Comparison of ENCODE assay signal across 8 mouse cellular contexts in the genomic region with DNA sequence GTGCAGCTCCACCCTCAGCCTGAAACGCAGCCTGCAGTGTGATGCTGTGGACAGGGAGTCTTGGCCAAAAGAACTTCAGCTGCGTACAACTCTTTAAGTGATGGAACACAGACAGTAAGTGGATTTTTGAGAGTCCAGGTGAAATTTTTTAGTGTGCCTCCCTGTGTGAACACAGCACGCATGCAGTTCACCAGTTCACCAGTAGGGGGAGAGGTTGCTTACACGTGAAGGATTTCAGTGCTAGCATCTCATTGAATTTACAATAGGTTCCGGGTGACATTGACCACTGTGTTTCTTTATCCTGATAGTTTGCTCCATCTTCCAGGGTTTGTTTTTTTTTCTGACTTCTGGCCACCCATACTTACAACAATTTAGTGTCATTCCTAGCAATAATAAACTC. TPM values are rescaled to one million over a fixed set of nuclear protein-coding genes. Genes with fewer than 3 reads are reported as not detected.
DNase-seq lines count a peak whose midpoint lies in the region; ATAC-seq and TF ChIP-seq lines count a peak whose summit lies in the region.

No protein-coding gene starts in this region.

- no peaks in the 10 kb centered on the region for H3K36me3 ChIP-seq in heart, embryonic 12.5 days
- peaks cover 30% of the 10 kb centered on the region for H3K36me3 ChIP-seq in ES-E14 (ENCODE audit: control insufficient read depth, insufficient read depth, low read length, poor library complexity, severe bottlenecking)
- H3K36me3 ChIP-seq in midbrain, embryonic 15.5 days (replicated peaks) = no peaks in the 10 kb centered on the region
- no peaks in the 10 kb centered on the region for H3K36me3 ChIP-seq in splenic B cell, adult 2 months (ENCODE audit: control insufficient read depth, insufficient read depth, low read length, poor library complexity, severe bottlenecking)

- H3K27me3 ChIP-seq in heart, embryonic 12.5 days (replicated peaks) = no peaks in the 10 kb centered on the region
- H3K27me3 ChIP-seq in midbrain, embryonic 15.5 days (replicated peaks) = no peaks in the 10 kb centered on the region
- no peaks in the 10 kb centered on the region for H3K27me3 ChIP-seq in splenic B cell, adult 2 months (ENCODE audit: control insufficient read depth, insufficient read depth, low read length, poor library complexity, severe bottlenecking)

- H3K4me1 ChIP-seq in heart, embryonic 12.5 days (replicated peaks) = no peaks in the 10 kb centered on the region
- H3K4me1 ChIP-seq in ES-E14 (ENCODE audit: control insufficient read depth in 2 of 2, insufficient read depth in 2 of 2, low read length in 2 of 2, poor library complexity in 1 of 2) = peaks cover 2 to 3% of the 10 kb centered on the region in 2 experiments; a peak in 2 of 4 replicates
- H3K4me1 ChIP-seq in midbrain, embryonic 15.5 days = no peaks in the 10 kb centered on the region

- no peak overlapping the region for H3K9ac ChIP-seq in heart, embryonic 12.5 days
- H3K9ac ChIP-seq in ES-E14 (ENCODE audit: insufficient read depth, low read depth, low read length, poor library complexity, severe bottlenecking) = no peak overlapping the region
- H3K9ac ChIP-seq in midbrain, embryonic 15.5 days = no peak overlapping the region

- WGBS in heart, embryonic 12.5 days = 53% methylated on average over 5 of the region's 5 CpGs
- 49% methylated on average over 5 of the region's 5 CpGs for WGBS in midbrain, embryonic 15.5 days

- H3K27ac ChIP-seq in heart, embryonic 12.5 days (ENCODE audit: poor library complexity, severe bottlenecking) = no peak overlapping the region
- no peak overlapping the region for H3K27ac ChIP-seq in ES-E14 (ENCODE audit: insufficient read depth, low read depth, low read length, poor library complexity, severe bottlenecking)
- H3K27ac ChIP-seq in gastrocnemius, adult 2 months = no peak overlapping the region
- no peak overlapping the region for H3K27ac ChIP-seq in midbrain, embryonic 15.5 days

- H3K9me3 ChIP-seq in heart, embryonic 12.5 days (replicated peaks) = peaks cover 5% of the 10 kb centered on the region; the same call in 1 of the 2 replicates
- H3K9me3 ChIP-seq in ES-E14 (ENCODE audit: control insufficient read depth, insufficient read depth, low read depth, low read length) = no peaks in the 10 kb centered on the region
- H3K9me3 ChIP-seq in midbrain, embryonic 15.5 days = no peaks in the 10 kb centered on the region

- in situ Hi-C loops in ES-E14 (cut with MboI; ENCODE audit: low sequenced_read_pairs in 2 of 2, unreplicated experiment in 2 of 2) = no loop called here

- no peak overlapping the region for H3K4me3 ChIP-seq in heart, embryonic 12.5 days
- no peak overlapping the region for H3K4me3 ChIP-seq in ES-E14 (ENCODE audit: insufficient read depth in 1 of 2, low read depth in 1 of 2, low read length in 2 of 2, poor library complexity in 1 of 2, severe bottlenecking in 1 of 2)
- no peak overlapping the region for H3K4me3 ChIP-seq in gastrocnemius, adult 2 months
- H3K4me3 ChIP-seq in midbrain, embryonic 15.5 days = no peak overlapping the region

- ATAC-seq in heart, embryonic 12.5 days (ENCODE audit: insufficient number of reproducible peaks, low FRiP score) = no peak
- 0 out of 2 replicates have a peak, but pooled peaks have one; percentile 30 for ATAC-seq in midbrain, embryonic 15.5 days (replicated peaks)

- intact Hi-C loops in gastrocnemius, adult 2 months (cut with DNase I) = loop anchor here (5.0 kb wide), 1 partner anchor 40 kb away; no protein-coding TSS in a partner anchor

- DNase-seq in heart, adult 18-20 months = peak; percentile 47 to 85
- DNase-seq in ES-E14 (ENCODE audit: low read depth, low spot score) = peak; percentile 63
- peak; percentile 45 to 52 for DNase-seq in cerebellum, adult 18-20 months
- peak; percentile 69 for DNase-seq in gastrocnemius, adult 2 months
- peak; percentile 13 to 51 for DNase-seq in layer of hippocampus, postnatal 36 days
- DNase-seq in splenic B cell, adult 2 months (ENCODE audit: low read depth, low spot score) = peak; percentile 81

- TF ChIP-seq CTCF in gastrocnemius, adult 2 months (IDR thresholded peaks at IDR 0.05) = peak; percentile 95

- no peak overlapping the region for H3K4me2 ChIP-seq in heart, embryonic 12.5 days
- H3K4me2 ChIP-seq in midbrain, embryonic 15.5 days = no peak overlapping the region

TF ChIP-seq in ES-E14, 5 proteins besides CTCF, POLR2A, EP300 and RAD21:
- 0 out of 2 replicates have a peak, but pooled peaks have one; percentile 14 for TF ChIP-seq ZC3H11A (IDR thresholded peaks at IDR 0.05; ENCODE audit: borderline replicate concordance, low read depth, low read length)
- no peak for TF ChIP-seq MAFK (IDR thresholded peaks at IDR 0.05; ENCODE audit: insufficient read depth, low read depth, low read length)

RNA-seq across cellular contexts. Expression of a gene that starts 45.4 kb away (rescaled TPM):
- total RNA-seq in heart, adult 18-20 months (2021) = 1 to 10 TPM; 3.0 to 3.2 TPM
- 1.7 and 2.2 TPM in 2 replicates for polyA plus RNA-seq in heart, embryonic 12.5 days (2016; fragmentation: Nextera tagmentation; extraction: Ambion mirVana)
- total RNA-seq in ES-E14 (2012; rRNA removed) = 43.2 and 96.9 TPM in 2 replicates
- total RNA-seq in gastrocnemius, adult 2 months (2021) = 1 to 10 TPM; 1.6 to 2.0 TPM
- total RNA-seq in layer of hippocampus, postnatal 36 days (2021) = under 1 TPM; 0.35 to 0.67 TPM
- polyA plus RNA-seq in midbrain, embryonic 15.5 days (2015; fragmentation: Nextera tagmentation; extraction: Ambion mirVana) = 3.7 and 4.5 TPM in 2 replicates

Comparison
In these comparisons a context has a peak if more than half of its experiments do, and no peak if none do; other contexts are left out.
1. RNA of a gene that starts 45.4 kb away (total RNA-seq): 43.2 to 96.9 TPM in ES-E14; 3.0 to 3.2 TPM in heart, adult 18-20 months, 1.6 to 2.0 TPM in gastrocnemius, adult 2 months and 0.35 to 0.67 TPM in layer of hippocampus, postnatal 36 days; every median in the first group is over 10 times any median in the second.
2. Peak in every context shown above with its lines, with median percentiles within 50 percentile points of each other: DNase-seq.